Mouse (Mus musculus) MEL (cell line): Measurements from ENCODE around the gene Casc3.

Source experiments
- CTCF ChIP-seq, 3 experiments: IDR thresholded peaks in 2 of 3; conservative IDR thresholded peaks in 1 of 3; 2 replicates each; pipeline ENCODE4 v1.5.1; 2011 to 2012; ENCODE audit warnings: low read length in 3 of 3, low read depth in 2 of 3, mild to moderate bottlenecking in 2 of 3, improper control_type of control experiment in 1 of 3, inconsistent platforms in 1 of 3, mixed read lengths in 1 of 3, moderate library complexity in 1 of 3; ENCODE audit not compliant: control insufficient read depth in 1 of 3, insufficient read depth in 1 of 3, poor library complexity in 1 of 3, severe bottlenecking in 1 of 3
- E2F4 ChIP-seq: IDR thresholded peaks from 2 replicates; pipeline ENCODE4 v1.6.1; 2011; ENCODE audit warnings: low read depth, low read length, improper control_type of control experiment, borderline replicate concordance
- HCFC1 ChIP-seq: IDR thresholded peaks from 2 replicates; pipeline ENCODE4 v1.6.1; 2012; ENCODE audit warnings: low read depth, mild to moderate bottlenecking, inconsistent platforms, low read length, improper control_type of control experiment, moderate library complexity
- NRF1 ChIP-seq: IDR thresholded peaks from 2 replicates; pipeline ENCODE4 v1.6.1; 2014; ENCODE audit warnings: low read depth, mild to moderate bottlenecking, inconsistent platforms, low read length, improper control_type of control experiment, moderate library complexity; ENCODE audit not compliant: poor library complexity, insufficient read depth, severe bottlenecking
- POLR2A ChIP-seq, 2 experiments: IDR thresholded peaks; 2 replicates each; pipeline ENCODE4 v1.6.1; 2011 to 2012; ENCODE audit warnings: low read length in 2 of 2, mild to moderate bottlenecking in 2 of 2, control low read depth in 1 of 2, improper control_type of control experiment in 1 of 2, low read depth in 1 of 2, moderate library complexity in 1 of 2; ENCODE audit not compliant: control insufficient read depth in 1 of 2, insufficient read depth in 1 of 2, poor library complexity in 1 of 2
- RCOR1 ChIP-seq: IDR thresholded peaks from 2 replicates; pipeline ENCODE4 v1.6.1; 2012; ENCODE audit warnings: low read depth, mild to moderate bottlenecking, inconsistent platforms, low read length, improper control_type of control experiment
- SIN3A ChIP-seq: IDR thresholded peaks from 2 replicates; pipeline ENCODE4 v1.6.1; 2012; ENCODE audit warnings: low read length, improper control_type of control experiment, inconsistent platforms
- SMC3 ChIP-seq: IDR thresholded peaks from 2 replicates; pipeline ENCODE4 v1.6.1; 2011; ENCODE audit warnings: low read depth, low read length, improper control_type of control experiment

DNA sequence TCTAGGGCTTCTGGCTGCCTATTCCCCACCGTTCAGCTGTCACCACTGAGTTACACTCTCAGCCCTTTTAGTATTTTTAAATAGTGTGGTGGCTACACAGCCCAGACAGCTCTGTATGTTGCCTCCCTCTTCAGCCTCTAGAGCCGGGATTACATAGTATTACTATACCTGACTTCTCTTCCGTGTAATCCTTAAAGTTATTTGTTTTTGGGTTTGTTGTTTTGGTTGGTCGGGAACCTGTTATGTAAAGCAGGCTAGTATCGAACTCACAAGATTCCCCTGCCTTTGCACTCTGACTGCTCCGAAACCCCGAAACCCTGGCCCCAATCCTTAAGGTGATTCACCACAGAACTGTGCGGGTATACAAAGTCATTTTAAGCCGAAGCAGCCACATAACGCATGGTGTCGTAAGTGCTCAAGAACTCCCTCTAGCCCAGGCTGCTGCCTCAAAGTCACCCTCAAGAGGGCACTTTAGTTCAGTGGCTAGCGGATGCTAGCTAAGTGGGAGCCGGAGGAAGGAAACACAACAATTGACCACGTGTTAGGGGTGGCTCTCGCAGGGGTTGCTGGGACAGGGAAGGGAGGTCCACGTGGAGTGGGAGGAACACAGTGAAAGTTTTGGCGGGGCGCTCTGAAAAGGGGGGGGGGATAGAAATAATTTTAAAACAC, 16.0 kb upstream of the Casc3 start:
- no peak for TF ChIP-seq E2F4
- peak; percentile 94 for TF ChIP-seq SMC3
- peak; percentile 90 for TF ChIP-seq HCFC1
- peak; percentile 45 to 84; a peak in 3 of 4 replicates for TF ChIP-seq POLR2A (IDR thresholded peaks at IDR 0.05; ENCODE audit: control insufficient read depth in 1 of 2, insufficient read depth in 1 of 2, low read depth in 1 of 2, low read length in 2 of 2, poor library complexity in 1 of 2)
- TF ChIP-seq NRF1, result no peak
- TF ChIP-seq CTCF (IDR thresholded peaks at IDR 0.05 in 2 of 3, conservative IDR thresholded peaks at IDR 0.05 in 1 of 3; ENCODE audit: control insufficient read depth in 1 of 3, insufficient read depth in 1 of 3, low read depth in 2 of 3, low read length in 3 of 3, poor library complexity in 1 of 3, severe bottlenecking in 1 of 3), result peak; percentile 65 to 100 (median 74); a peak in 5 of 6 replicates
- peak; percentile 100 for TF ChIP-seq SIN3A
- TF ChIP-seq RCOR1, result no peak
